Mouse (Mus musculus) embryonic facial prominence, embryonic 15.5 days (tissue): ENCODE results near the gene Glp2r. TPM values are rescaled to one million over a fixed set of nuclear protein-coding genes. Genes with fewer than 3 reads are reported as not detected.
A peak's percentile ranks its signal among the peaks of the same experiment; 100 is the strongest.

Experiments used
- ATAC-seq: fragments of 200-750 bp; cut with Nextera tagmentation; 2 replicates; pipeline ENCODE4 v1.8.0; 2017; ENCODE audit warnings: low read depth, moderate TSS enrichment; ENCODE audit not compliant: insufficient number of reproducible peaks, low FRiP score, low TSS enrichment
- H3K27ac ChIP-seq: fragments of 300-500 bp; sonication (generic); replicated peaks from 2 replicates; pipeline ENCODE4 v1.5.1; 2015; ENCODE audit warnings: mild to moderate bottlenecking, inconsistent platforms
- H3K27me3 ChIP-seq: fragments of 300-500 bp; sonication (generic); 2 replicates; pipeline ENCODE4 v1.6.1; 2015; ENCODE audit warnings: inconsistent platforms
- H3K36me3 ChIP-seq: fragments of 300-500 bp; sonication (generic); 2 replicates; pipeline ENCODE4 v1.6.1; 2015; ENCODE audit warnings: mild to moderate bottlenecking, inconsistent platforms
- H3K4me1 ChIP-seq: fragments of 300-500 bp; sonication (generic); 2 replicates; pipeline ENCODE4 v1.6.1; 2015; ENCODE audit warnings: inconsistent platforms
- H3K4me2 ChIP-seq: fragments of 300-500 bp; sonication (generic); replicated peaks from 2 replicates; pipeline ENCODE4 v1.6.1; 2015; ENCODE audit warnings: mild to moderate bottlenecking, inconsistent platforms
- H3K4me3 ChIP-seq: fragments of 300-500 bp; sonication (generic); replicated peaks from 2 replicates; pipeline ENCODE4 v1.5.1; 2015; ENCODE audit warnings: mild to moderate bottlenecking, inconsistent platforms
- H3K9ac ChIP-seq: fragments of 300-500 bp; sonication (generic); 2 replicates; pipeline ENCODE4 v1.6.1; 2015; ENCODE audit warnings: inconsistent platforms
- H3K9me3 ChIP-seq: fragments of 300-500 bp; sonication (generic); replicated peaks from 2 replicates; pipeline ENCODE4 v1.6.1; 2016; ENCODE audit warnings: inconsistent platforms
- WGBS: fragments of 180-500 bp; shearing (Covaris S2); methylation state at CpG from one replicate; pipeline ENCODE4 v1.1.7; 2015; 5-methylcytosine and 5-hydroxymethylcytosine counted together
- polyA plus RNA-seq: library from polyadenylated mRNA; unstranded; fragments of >200 nt; fragmentation: Nextera tagmentation; extraction: Ambion mirVana; gene quantifications from 2 replicates; pipeline ENCODE4 v1.2.1, GENCODE M21; 2015

The Glp2r gene
- polyA plus RNA-seq, 1 experiment from 2014 or later, result 0.11 TPM

DNA sequence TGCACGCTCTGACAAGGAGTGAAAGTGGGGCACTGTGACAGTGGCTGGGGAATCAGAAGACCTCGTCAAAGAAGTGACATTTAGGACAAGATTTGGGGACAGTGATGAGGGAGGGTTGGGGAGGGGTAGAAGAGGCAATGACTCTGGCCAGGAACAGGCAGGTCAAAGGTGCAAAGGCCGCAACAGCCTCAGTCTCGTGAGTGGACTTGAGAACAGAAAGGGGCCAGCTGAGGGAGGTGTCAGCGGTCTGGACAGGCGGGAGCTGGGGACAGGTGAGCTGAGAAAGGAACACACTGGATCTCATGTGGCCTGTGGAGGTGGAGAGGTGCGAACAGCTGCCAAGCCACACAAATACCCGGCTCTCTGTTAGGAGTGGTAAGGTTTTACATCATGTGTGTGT lies 138.0 kb downstream of the Glp2r start:
- ATAC-seq, result no peak
- WGBS, result 76% methylated on average over 8 of the region's 8 CpGs
- Histone ChIP-seq H3K9ac (no peak overlapping the region), H3K27ac (no peak overlapping the region), H3K4me3 (no peak overlapping the region), H3K4me1 (0 out of 2 replicates have a peak, but pooled peaks cover 3% of the 10 kb centered on the region), H3K9me3 (no peaks in the 10 kb centered on the region), H3K27me3 (no peaks in the 10 kb centered on the region), H3K36me3 (no peaks in the 10 kb centered on the region), H3K4me2 (no peak overlapping the region)

DNA sequence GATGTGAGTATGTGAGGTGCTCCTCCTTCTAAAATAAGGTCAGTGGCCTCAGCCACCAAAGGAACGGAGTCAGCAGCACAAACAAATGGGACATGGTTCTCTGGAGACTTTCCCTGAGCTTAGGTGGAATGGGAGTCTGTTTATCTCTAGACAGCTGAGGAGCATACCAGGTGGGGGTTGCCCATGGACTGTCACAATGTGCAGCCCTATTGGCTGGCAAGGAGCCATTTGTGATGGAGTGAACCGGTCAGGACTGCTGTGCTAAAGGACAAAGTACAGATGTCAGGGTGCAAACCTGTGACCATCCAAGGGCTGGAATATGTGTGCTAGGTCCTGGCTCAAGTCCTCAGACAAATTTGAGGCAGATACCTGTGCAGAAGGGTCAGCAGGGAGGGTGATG lies 142.4 kb downstream of the Glp2r start:
- no peak for ATAC-seq
- H3K4me1 ChIP-seq, result no peaks in the 10 kb centered on the region
- no peaks in the 10 kb centered on the region for H3K27me3 ChIP-seq
- 81% methylated on average over 2 of the region's 2 CpGs for WGBS
- no peak overlapping the region for H3K4me2 ChIP-seq
- H3K4me3 ChIP-seq, result no peak overlapping the region
- H3K9ac ChIP-seq, result no peak overlapping the region
- H3K9me3 ChIP-seq, result no peaks in the 10 kb centered on the region
- no peak overlapping the region for H3K27ac ChIP-seq
- H3K36me3 ChIP-seq, result no peaks in the 10 kb centered on the region

DNA sequence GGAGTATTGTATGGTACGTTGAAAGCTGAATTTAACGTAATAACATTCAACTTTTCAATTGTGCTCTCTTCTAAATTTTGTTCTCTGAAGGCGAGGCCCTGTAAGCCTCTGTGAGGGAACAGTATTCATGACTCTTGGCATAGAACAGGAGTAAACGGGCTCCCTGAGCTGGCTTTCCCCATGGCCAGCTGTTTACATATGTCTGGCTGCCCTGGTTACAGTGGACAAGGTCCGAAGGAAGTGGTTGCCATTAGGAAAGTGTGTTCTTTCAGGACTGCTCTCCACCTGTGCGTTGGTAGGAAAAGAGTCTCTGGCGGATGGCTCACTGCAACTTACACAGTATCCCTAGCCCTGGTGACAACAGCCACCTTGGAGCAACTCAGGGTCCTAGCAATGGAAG lies 143.8 kb downstream of the Glp2r start:
- no peak overlapping the region for H3K4me2 ChIP-seq
- WGBS, result 87% methylated on average over 7 of the region's 7 CpGs
- ATAC-seq, result no peak
- no peak overlapping the region for H3K4me3 ChIP-seq
- no peaks in the 10 kb centered on the region for H3K36me3 ChIP-seq
- no peaks in the 10 kb centered on the region for H3K27me3 ChIP-seq
- no peaks in the 10 kb centered on the region for H3K9me3 ChIP-seq
- H3K4me1 ChIP-seq, result 0 out of 2 replicates have a peak, but pooled peaks cover 6% of the 10 kb centered on the region
- H3K9ac ChIP-seq, result no peak overlapping the region
- no peak overlapping the region for H3K27ac ChIP-seq

DNA sequence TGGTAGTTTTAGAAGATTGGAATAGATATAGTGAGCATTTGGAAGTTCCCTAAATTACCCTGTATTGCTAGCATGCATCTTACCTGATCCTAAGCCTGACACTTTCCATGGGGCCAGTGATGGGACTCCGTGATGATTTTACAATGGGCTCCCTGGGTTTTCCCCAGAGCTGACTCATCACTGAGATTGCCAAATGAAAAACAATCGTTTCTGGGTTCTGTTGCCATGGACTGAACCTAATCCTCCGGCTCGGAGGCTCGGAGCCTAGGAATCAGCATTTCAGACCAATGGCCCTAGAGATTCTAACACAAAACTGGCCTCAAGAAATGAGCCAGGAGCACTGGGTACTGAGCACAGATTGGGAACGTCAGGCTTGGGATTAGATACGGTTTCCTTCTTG lies 148.6 kb downstream of the Glp2r start:
- H3K4me1 ChIP-seq, result 0 out of 2 replicates have a peak, but pooled peaks cover 6% of the 10 kb centered on the region
- no peaks in the 10 kb centered on the region for H3K27me3 ChIP-seq
- no peak for ATAC-seq
- no peak overlapping the region for H3K9ac ChIP-seq
- no peak overlapping the region for H3K4me2 ChIP-seq
- H3K9me3 ChIP-seq, result no peaks in the 10 kb centered on the region
- no peak overlapping the region for H3K4me3 ChIP-seq
- WGBS, result 71% methylated on average over 7 of the region's 7 CpGs
- H3K27ac ChIP-seq, result no peak overlapping the region
- H3K36me3 ChIP-seq, result no peaks in the 10 kb centered on the region

DNA sequence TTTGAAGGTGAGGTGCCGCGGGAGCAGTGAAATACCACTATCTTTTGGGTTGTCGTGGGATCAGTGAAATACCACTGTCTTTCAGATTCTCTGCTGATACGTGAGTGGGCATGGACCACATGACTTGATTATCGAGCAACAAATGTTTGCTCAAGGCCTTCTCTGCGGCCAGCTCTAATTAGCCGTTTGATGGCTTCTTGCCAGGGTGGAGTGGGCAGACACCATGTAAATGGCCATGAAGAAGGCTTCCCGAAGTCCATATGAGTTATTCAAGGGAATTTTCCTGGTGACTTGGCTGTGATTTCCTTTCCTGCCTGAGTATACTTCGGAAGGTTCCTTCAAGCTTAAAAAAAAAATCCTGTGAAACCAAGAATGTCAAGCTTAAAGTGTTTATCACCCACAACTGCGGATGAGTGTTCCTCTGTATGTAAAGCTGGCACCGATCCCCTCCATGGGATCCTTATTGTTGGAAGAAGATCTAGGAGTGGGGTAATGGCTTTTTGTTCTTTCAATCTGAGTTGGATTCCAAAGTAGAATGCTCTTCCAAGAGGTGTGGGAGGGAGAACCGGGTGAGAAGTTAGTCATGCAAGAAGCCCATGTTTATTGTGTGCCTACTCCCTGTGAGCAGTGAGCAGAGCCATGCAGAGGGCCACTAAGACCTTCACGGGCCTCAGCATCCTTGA lies 154.3 kb downstream of the Glp2r start:
- no peaks in the 10 kb centered on the region for H3K36me3 ChIP-seq
- H3K27me3 ChIP-seq, result no peaks in the 10 kb centered on the region
- H3K9ac ChIP-seq, result no peak overlapping the region
- H3K4me3 ChIP-seq, result no peak overlapping the region
- H3K4me2 ChIP-seq, result no peak overlapping the region
- ATAC-seq, result no peak
- no peaks in the 10 kb centered on the region for H3K9me3 ChIP-seq
- WGBS, result 79% methylated on average over 13 of the region's 13 CpGs
- H3K4me1 ChIP-seq, result peaks cover 5% of the 10 kb centered on the region; the same call in 1 of the 2 replicates
- H3K27ac ChIP-seq, result no peak overlapping the region

DNA sequence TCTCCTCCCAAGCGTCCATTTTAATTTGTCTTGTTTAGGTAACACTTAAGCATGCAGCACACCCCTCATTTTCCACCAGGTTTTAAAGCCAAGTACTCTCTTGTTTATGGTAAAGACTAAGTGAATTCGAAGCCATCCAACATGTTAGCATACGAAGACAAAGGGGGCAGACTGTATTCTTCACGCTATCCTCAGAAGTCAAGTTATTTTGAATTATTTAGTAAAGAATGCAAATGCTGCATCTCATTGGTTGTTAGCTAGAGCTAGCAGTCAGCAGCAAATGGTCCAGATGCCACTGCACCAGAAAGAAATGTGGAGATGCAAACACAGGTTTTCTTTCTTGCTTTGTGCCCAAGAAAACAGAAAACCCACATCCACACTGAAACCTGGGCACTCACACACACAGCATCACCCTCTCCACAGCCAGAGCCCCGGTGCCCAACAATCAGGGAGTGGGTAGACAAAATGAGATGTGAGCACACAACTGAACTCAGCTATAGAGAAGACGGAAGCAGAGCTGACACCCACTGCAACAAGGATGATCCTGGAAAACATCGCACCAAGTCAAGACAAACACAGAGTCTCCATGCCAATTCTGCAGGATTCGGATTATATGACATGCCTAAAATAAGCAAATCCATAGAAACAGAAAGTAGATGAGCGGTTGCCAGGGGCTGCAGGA lies 158.7 kb downstream of the Glp2r start:
- no peaks in the 10 kb centered on the region for H3K9me3 ChIP-seq
- no peaks in the 10 kb centered on the region for H3K27me3 ChIP-seq
- no peak for ATAC-seq
- peak overlapping the region; percentile 44; the same call in 1 of the 2 replicates for H3K27ac ChIP-seq
- peaks cover 5% of the 10 kb centered on the region; the same call in 1 of the 2 replicates for H3K4me1 ChIP-seq
- no peaks in the 10 kb centered on the region for H3K36me3 ChIP-seq
- WGBS, result 69% methylated on average over 9 of the region's 9 CpGs
- no peak overlapping the region for H3K9ac ChIP-seq
- H3K4me2 ChIP-seq, result no peak overlapping the region
- no peak overlapping the region for H3K4me3 ChIP-seq

Other genes starting within 250 kb of the Glp2r start
- gene Rcvrn, start 75.8 kb downstream of the Glp2r start, polyA plus RNA-seq, result not detected in 2 replicates
- gene Gsg1l2, start 3.5 kb upstream of the Glp2r start, polyA plus RNA-seq, result not detected in 2 replicates
- 8.5 and 9.2 TPM in 2 replicates for gene Dhrs7c, start 27.0 kb upstream of the Glp2r start, polyA plus RNA-seq
- gene Usp43, start 151.0 kb upstream of the Glp2r start, polyA plus RNA-seq, result 2.1 and 3.6 TPM in 2 replicates
- gene Cfap52, start 194.5 kb upstream of the Glp2r start, polyA plus RNA-seq, result 9.1 and 21.4 TPM in 2 replicates
- 56.1 and 60.6 TPM in 2 replicates for gene Stx8, start 195.0 kb upstream of the Glp2r start, polyA plus RNA-seq